Mouse (Mus musculus) lung, embryonic 16.5 days (tissue): ENCODE measurements around the gene Camk2d. TPM values are rescaled to one million over a fixed set of nuclear protein-coding genes. Genes with fewer than 3 reads are reported as not detected.

Experiments used
- ATAC-seq: fragments of 200-750 bp; cut with Nextera tagmentation; 2 replicates; pipeline ENCODE4 v1.8.0; 2017; ENCODE audit warnings: low read depth, mild to moderate bottlenecking, moderate library complexity
- H3K27ac ChIP-seq: fragments of 300-500 bp; sonication (generic); 2 replicates; pipeline ENCODE4 v1.5.1; 2014; ENCODE audit warnings: mild to moderate bottlenecking, control low read depth, low read length
- H3K27me3 ChIP-seq: fragments of 300-500 bp; sonication (generic); 2 replicates; pipeline ENCODE4 v1.6.1; 2014; ENCODE audit warnings: low read depth, low read length, mixed read lengths; ENCODE audit not compliant: control insufficient read depth, insufficient read depth
- H3K36me3 ChIP-seq: fragments of 300-500 bp; sonication (generic); 2 replicates; pipeline ENCODE4 v1.6.1; 2014; ENCODE audit warnings: low read length; ENCODE audit not compliant: control insufficient read depth, insufficient read depth
- H3K4me1 ChIP-seq: fragments of 300-500 bp; sonication (generic); replicated peaks from 2 replicates; pipeline ENCODE4 v1.6.1; 2014; ENCODE audit warnings: low read length, mixed read lengths; ENCODE audit not compliant: control insufficient read depth, insufficient read depth
- H3K4me2 ChIP-seq: fragments of 300-500 bp; sonication (generic); 2 replicates; pipeline ENCODE4 v1.6.1; 2014; ENCODE audit warnings: low read depth, low read length, control low read depth
- H3K4me3 ChIP-seq: fragments of 300-500 bp; sonication (generic); 2 replicates; pipeline ENCODE4 v1.5.1; 2014; ENCODE audit warnings: mild to moderate bottlenecking, low read length, control low read depth
- H3K9ac ChIP-seq: fragments of 300-500 bp; sonication (generic); 2 replicates; pipeline ENCODE4 v1.6.1; 2014; ENCODE audit warnings: low read length, control low read depth
- H3K9me3 ChIP-seq: fragments of 300-500 bp; sonication (generic); 2 replicates; pipeline ENCODE4 v1.6.1; 2016; ENCODE audit warnings: low read length; ENCODE audit not compliant: control insufficient read depth
- WGBS: fragments of 180-500 bp; shearing (Covaris S2); extraction: QIAGEN DNeasy Blood & Tissue Kit; methylation state at CpG from one replicate; pipeline ENCODE4 v1.1.7; 2014; 5-methylcytosine and 5-hydroxymethylcytosine counted together
- polyA plus RNA-seq: library from polyadenylated mRNA; unstranded; fragments of >200 nt; fragmentation: Nextera tagmentation; extraction: Ambion mirVana; gene quantifications from 2 replicates; pipeline ENCODE4 v1.2.1, GENCODE M21; 2015

Gene Camk2d
- polyA plus RNA-seq, 1 experiment from 2014 or later = 34.3 TPM

- no peak for ATAC-seq
- 62% methylated on average over 1 of the region's 1 CpGs for WGBS
Observed at GRCm38 (mm10) chr3:126653118-126653517, 57.0 kb downstream of the Camk2d start.

GRCm38 (mm10) chr3:126656173-126656572 is 60.1 kb downstream of the Camk2d start:
- no peaks in the 10 kb centered on the region for H3K36me3 ChIP-seq
- peaks cover 18% of the 10 kb centered on the region for H3K4me1 ChIP-seq
- ATAC-seq = no peak
- H3K9ac ChIP-seq = no peak overlapping the region
- no peak overlapping the region for H3K4me3 ChIP-seq
- no peaks in the 10 kb centered on the region for H3K27me3 ChIP-seq
- H3K4me2 ChIP-seq = no peak overlapping the region
- H3K27ac ChIP-seq = no peak overlapping the region
- 67% methylated on average over 3 of the region's 3 CpGs for WGBS
- no peaks in the 10 kb centered on the region for H3K9me3 ChIP-seq

More at GRCm38 (mm10) chr3:126653118-126653517, 57.0 kb downstream of the Camk2d start:
- peaks cover 5% of the 10 kb centered on the region; the same call in 1 of the 2 replicates for H3K4me1 ChIP-seq
- H3K9me3 ChIP-seq = no peaks in the 10 kb centered on the region
- H3K36me3 ChIP-seq = no peaks in the 10 kb centered on the region
- H3K4me3 ChIP-seq = no peak overlapping the region
- H3K4me2 ChIP-seq = no peak overlapping the region
- no peak overlapping the region for H3K9ac ChIP-seq
- H3K27ac ChIP-seq = no peak overlapping the region
- H3K27me3 ChIP-seq = no peaks in the 10 kb centered on the region

DNA sequence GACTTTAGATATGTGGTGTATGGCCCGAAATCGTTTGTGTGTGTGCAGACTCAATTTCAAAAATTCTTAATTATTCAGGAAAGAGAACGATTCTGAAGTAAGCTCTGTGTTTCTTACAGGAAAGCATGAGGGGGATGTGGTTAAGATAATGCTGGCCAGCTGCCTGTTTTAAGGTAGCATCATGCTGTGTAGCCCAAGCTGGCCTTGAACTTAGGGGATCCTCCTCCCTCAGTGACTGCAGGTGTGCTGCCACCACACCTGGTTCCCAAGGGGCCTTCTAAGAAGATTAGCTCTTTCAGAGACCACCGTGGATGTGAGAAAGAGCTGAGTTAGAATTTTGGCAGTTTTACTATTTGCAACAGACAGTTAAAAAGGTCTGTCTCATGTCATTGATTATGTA is 61.8 kb downstream of the Camk2d start:
- 58% methylated on average over 4 of the region's 4 CpGs for WGBS
- no peak overlapping the region for H3K27ac ChIP-seq
- no peak overlapping the region for H3K4me2 ChIP-seq
- no peak overlapping the region for H3K9ac ChIP-seq
- H3K4me1 ChIP-seq = peaks cover 13% of the 10 kb centered on the region
- H3K27me3 ChIP-seq = no peaks in the 10 kb centered on the region
- no peaks in the 10 kb centered on the region for H3K9me3 ChIP-seq
- no peak overlapping the region for H3K4me3 ChIP-seq
- H3K36me3 ChIP-seq = no peaks in the 10 kb centered on the region
- ATAC-seq = no peak

GRCm38 (mm10) chr3:126658791-126659190 is 62.7 kb downstream of the Camk2d start:
- 0 out of 2 replicates have a peak overlapping the region, but pooled peaks have one; percentile 26 for H3K4me2 ChIP-seq
- 0 out of 2 replicates have a peak overlapping the region, but pooled peaks have one; percentile 42 for H3K9ac ChIP-seq
- H3K36me3 ChIP-seq = no peaks in the 10 kb centered on the region
- no peaks in the 10 kb centered on the region for H3K27me3 ChIP-seq
- H3K27ac ChIP-seq = peak overlapping the region; percentile 41
- WGBS = 34% methylated on average over 10 of the region's 10 CpGs
- H3K4me3 ChIP-seq = no peak overlapping the region
- peaks cover 16% of the 10 kb centered on the region for H3K4me1 ChIP-seq
- peak; percentile 27; the same call in 1 of the 2 replicates for ATAC-seq
- no peaks in the 10 kb centered on the region for H3K9me3 ChIP-seq

DNA sequence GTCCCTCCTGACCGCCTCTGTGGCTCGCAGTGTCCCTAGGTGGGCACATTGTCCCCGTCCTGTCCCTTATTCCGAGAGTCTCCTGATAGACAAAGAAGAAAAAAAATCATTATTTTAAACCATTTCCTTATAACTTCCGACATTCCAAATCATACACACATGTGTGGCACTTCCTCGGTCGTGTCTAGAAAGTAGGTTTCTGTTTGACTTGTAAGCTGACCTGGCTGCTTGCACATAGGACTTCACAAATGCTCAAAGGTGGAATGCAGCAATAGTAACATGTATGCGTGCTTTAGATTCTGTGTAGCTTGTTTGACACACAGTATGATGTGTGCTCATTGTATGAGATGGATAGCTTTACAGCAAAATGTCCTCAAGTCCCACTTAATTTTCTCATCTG is 63.1 kb downstream of the Camk2d start:
- H3K4me2 ChIP-seq = no peak overlapping the region
- H3K4me3 ChIP-seq = no peak overlapping the region
- no peaks in the 10 kb centered on the region for H3K27me3 ChIP-seq
- peaks cover 16% of the 10 kb centered on the region for H3K4me1 ChIP-seq
- H3K9me3 ChIP-seq = no peaks in the 10 kb centered on the region
- no peak overlapping the region for H3K9ac ChIP-seq
- H3K27ac ChIP-seq = no peak overlapping the region
- H3K36me3 ChIP-seq = no peaks in the 10 kb centered on the region
- 56% methylated on average over 8 of the region's 8 CpGs for WGBS
- ATAC-seq = no peak

GRCm38 (mm10) chr3:126659832-126660564 is 63.9 kb downstream of the Camk2d start:
- Histone ChIP-seq H3K4me3 (no peak overlapping the region), H3K27ac (peak overlapping the region; percentile 61), H3K9me3 (no peaks in the 10 kb centered on the region), H3K36me3 (no peaks in the 10 kb centered on the region), H3K4me1 (peaks cover 16% of the 10 kb centered on the region), H3K27me3 (no peaks in the 10 kb centered on the region), H3K9ac (no peak overlapping the region), H3K4me2 (no peak overlapping the region)
- WGBS = 53% methylated on average over 8 of the region's 8 CpGs
- ATAC-seq = peak; percentile 25

DNA sequence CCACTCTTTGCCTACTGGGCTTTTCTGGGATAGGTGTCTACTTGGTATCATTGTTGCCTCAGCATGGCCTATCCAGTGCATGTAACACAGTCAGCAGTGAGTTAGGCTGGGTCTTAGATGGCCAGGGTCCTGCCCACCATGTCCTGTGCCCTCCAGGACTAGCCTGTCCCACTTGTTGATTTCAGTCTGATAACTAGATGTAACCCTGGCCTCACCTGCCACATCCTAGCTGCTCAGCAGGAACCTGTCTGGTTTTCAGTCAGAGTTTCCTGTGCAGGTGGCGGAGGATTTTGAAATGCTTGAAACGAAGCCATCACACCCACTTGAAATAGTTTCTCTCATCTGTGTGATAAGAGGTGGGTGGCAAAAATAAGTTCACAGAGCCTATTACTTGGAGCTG is 64.5 kb downstream of the Camk2d start:
- Histone ChIP-seq H3K4me3 (no peak overlapping the region), H3K4me1 (peaks cover 16% of the 10 kb centered on the region), H3K36me3 (no peaks in the 10 kb centered on the region), H3K9ac (no peak overlapping the region), H3K27me3 (no peaks in the 10 kb centered on the region), H3K9me3 (no peaks in the 10 kb centered on the region), H3K4me2 (no peak overlapping the region), H3K27ac (peak overlapping the region; percentile 61)
- 54% methylated on average over 2 of the region's 2 CpGs for WGBS
- ATAC-seq = peak; percentile 59

GRCm38 (mm10) chr3:126660986-126661385 is 64.9 kb downstream of the Camk2d start:
- Histone ChIP-seq H3K4me2 (no peak overlapping the region), H3K9me3 (no peaks in the 10 kb centered on the region), H3K36me3 (no peaks in the 10 kb centered on the region), H3K27me3 (no peaks in the 10 kb centered on the region), H3K9ac (no peak overlapping the region), H3K27ac (peak overlapping the region; percentile 65), H3K4me3 (no peak overlapping the region), H3K4me1 (peaks cover 16% of the 10 kb centered on the region)
- 57% methylated on average over 6 of the region's 6 CpGs for WGBS
- peak; percentile 75 for ATAC-seq

DNA sequence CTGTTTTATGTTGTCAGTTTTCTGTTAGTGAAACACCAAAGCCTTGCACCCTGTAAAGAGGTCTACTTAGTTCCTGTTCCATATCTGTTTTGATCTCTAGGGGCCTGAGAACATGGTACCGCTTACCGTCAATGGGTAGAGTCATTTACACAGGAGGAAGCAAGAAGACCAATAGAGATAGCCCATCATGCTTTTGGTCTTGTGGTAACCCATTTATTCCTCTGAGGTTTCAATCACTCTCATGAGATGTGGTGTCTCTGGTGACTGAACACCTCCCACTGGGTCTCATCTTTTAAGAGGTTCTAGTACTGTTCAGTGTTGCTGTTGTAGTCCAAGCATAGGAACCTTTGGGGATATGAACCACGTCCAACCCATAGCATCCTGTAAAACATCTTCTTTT is 65.8 kb downstream of the Camk2d start:
- no peak overlapping the region for H3K4me2 ChIP-seq
- no peak overlapping the region for H3K27ac ChIP-seq
- no peak for ATAC-seq
- no peaks in the 10 kb centered on the region for H3K36me3 ChIP-seq
- no peaks in the 10 kb centered on the region for H3K9me3 ChIP-seq
- H3K27me3 ChIP-seq = no peaks in the 10 kb centered on the region
- 83% methylated on average over 3 of the region's 3 CpGs for WGBS
- no peak overlapping the region for H3K4me3 ChIP-seq
- H3K9ac ChIP-seq = no peak overlapping the region
- H3K4me1 ChIP-seq = peaks cover 18% of the 10 kb centered on the region
